Mouse (Mus musculus): ENCODE results near the gene Ifngr2. TPM values are rescaled to one million over a fixed set of nuclear protein-coding genes. Genes with fewer than 3 reads are reported as not detected.

Gene Ifngr2
- total RNA-seq, 2 experiments from 2014 or later: 52.7 to 61.5 TPM

DNA sequence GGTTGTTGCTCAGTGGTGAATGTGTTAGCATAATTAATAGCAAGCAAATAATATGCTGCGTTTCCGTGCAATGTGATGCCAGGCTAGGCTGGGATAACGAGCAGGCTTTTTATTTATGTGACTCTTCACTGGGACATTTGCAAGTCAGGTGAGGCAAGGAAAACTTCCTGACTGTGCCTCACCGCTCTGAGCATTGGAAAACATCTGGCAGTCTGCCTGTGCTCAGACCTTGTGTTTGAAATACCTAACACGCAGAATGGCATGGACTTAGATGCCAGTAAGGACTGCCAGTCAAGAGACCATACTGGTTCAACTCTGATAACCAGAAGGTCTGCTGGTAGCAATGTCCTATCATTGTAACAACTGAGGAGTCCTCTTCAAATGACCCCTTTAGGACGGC, 58.3 kb downstream of the Ifngr2 start:
- no peak for DNase-seq (ENCODE audit: low spot score)

DNA sequence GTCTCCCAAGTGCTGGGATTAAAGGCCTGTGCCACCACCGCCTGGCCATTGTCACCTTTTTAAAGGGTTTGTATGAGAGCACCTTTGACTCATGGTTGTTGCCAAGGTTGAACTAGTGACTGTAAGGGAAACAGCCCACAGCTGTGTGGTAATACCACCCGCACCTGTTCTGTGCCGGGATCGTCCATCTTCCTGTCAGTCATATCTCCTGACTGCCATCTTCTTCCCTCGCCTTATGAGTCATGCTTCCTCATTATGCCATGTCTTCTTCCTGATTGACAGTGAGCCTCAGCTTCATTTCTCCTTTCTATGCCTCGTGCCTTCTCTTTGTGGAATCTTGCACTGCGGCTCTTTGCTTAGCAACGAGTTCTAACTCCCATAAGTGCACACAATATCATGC, 60.1 kb downstream of the Ifngr2 start:
- no peak for DNase-seq (ENCODE audit: low spot score)

- DNase-seq (ENCODE audit: low spot score): peak; percentile 16
Measured at GRCm38 (mm10) chr16:91609501-91610245, 62.8 kb downstream of the Ifngr2 start.

DNA sequence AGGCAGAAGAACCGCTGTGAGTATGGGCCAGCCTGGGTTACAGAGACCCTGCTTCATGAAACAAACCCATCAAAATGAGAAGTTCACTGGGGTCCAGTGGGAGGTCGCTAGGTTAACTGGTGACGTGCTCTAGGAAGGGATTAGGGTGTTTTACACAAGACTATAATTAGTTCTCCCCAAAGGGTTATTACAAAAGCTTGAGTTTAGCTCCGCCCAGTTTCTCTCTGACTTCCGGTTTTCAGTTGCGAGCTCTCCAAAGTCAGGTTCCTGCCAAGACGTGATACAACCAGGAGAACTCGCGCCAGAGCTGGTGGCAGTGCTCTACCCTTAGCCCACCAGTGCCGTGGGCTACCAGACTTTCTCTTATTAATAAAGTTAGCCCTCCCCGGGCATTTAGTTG, 64.4 kb downstream of the Ifngr2 start:
- no peak for DNase-seq (ENCODE audit: low spot score)

DNA sequence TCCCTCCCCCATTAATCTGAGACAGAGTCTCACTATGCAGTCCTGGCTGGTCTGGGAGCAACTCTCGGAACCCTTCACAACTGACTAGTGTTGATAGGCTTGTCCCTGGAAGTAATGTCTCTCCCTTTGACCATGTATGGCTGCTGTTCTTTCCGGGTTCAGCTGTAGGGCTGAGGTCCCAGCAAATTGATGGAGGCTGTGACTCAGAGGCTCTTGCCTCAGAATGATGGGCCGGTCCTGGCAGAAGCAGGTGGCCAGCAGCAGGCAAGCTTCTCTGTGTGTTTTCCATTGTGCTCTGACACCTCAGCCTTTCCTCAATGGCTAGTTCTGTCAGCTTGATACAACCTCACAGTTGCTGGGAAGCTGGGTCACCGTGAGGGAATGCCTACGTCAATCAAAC, 65.7 kb downstream of the Ifngr2 start:
- no peak for DNase-seq (ENCODE audit: low spot score)

DNA sequence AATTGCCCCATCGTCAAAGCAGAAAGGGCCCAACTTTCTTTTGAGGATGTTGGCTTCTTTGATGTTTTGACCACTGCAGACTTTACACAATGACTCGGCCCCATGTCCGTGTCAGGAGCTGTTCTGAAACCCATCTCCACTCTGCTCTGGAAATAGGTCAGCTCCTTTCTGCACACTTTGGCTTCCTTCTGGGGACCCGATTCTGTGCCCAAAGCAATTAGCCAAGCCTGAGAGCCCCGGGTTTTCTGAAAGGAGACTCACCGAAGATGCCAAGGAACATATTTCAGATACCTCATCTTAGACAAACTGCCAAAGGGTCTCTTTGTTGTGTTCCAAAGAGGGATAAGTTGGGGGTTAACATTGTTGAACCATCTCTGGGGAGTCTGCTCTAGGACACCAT, 67.7 kb downstream of the Ifngr2 start:
- no peak for DNase-seq (ENCODE audit: low spot score)

Small RNA genes within 50 kb of the gene (microRNA-seq; reads per million reads assigned to microRNA genes)
- not detected for gene Mir6367

Other genes starting within 250 kb of the Ifngr2 start
- 1 to 10 TPM; 4.7 to 6.0 TPM for gene Ifnar2, start 174.3 kb upstream of the Ifngr2 start, total RNA-seq (2021)
- gene Gm21970, start 155.4 kb upstream of the Ifngr2 start, total RNA-seq (2021): not detected
- gene Il10rb, start 140.9 kb upstream of the Ifngr2 start, total RNA-seq (2021): 1 to 10 TPM; 4.2 to 6.6 TPM
- gene Ifnar1, start 61.8 kb upstream of the Ifngr2 start, total RNA-seq (2021): 10 to 100 TPM in 1 of 2 experiments, 1 to 10 TPM in 1; 9.8 to 12.2 TPM
- 10 to 100 TPM; 13.1 to 15.1 TPM for gene Tmem50b, start 50.7 kb downstream of the Ifngr2 start, total RNA-seq (2021)
- gene Dnajc28, start 72.0 kb downstream of the Ifngr2 start, total RNA-seq (2021): 10 to 100 TPM; 19.8 to 20.5 TPM
- 10 to 100 TPM; 60.8 to 64.6 TPM for gene Gart, start 99.9 kb downstream of the Ifngr2 start, total RNA-seq (2021)
- gene Son, start 100.4 kb downstream of the Ifngr2 start, total RNA-seq (2021): 10 to 100 TPM; 92.4 to 97.4 TPM
- gene Donson, start 141.7 kb downstream of the Ifngr2 start, total RNA-seq (2021): 1 to 10 TPM; 1.1 TPM
- 10 to 100 TPM; 11.4 to 15.6 TPM for gene Cryzl1, start 181.9 kb downstream of the Ifngr2 start, total RNA-seq (2021)
- gene Itsn1, start 182.2 kb downstream of the Ifngr2 start, total RNA-seq (2021): 10 to 100 TPM; 62.8 to 63.5 TPM

All from gastrocnemius, adult 18-20 months (tissue).